In genomic region chr2:168669762-168670161, GRCm38 (mm10) we compare ENCODE assay signal across 13 mouse cellular contexts.
DNase-seq lines count a peak whose midpoint lies in the region; ATAC-seq lines count a peak whose summit lies in the region.
"Had no signal": no experiment of that assay in that cellular context is flagged by ENCODE, and none has a peak within 500 bp of the region (broad histone marks: within the 10 kb centered on the region; RNA-seq: fewer than 3 reads in every experiment).

No protein-coding gene starts in this region.

- H3K27ac ChIP-seq in kidney, embryonic 16.5 days (ENCODE audit: low read length) = no peak overlapping the region
- no peak overlapping the region for H3K27ac ChIP-seq in limb, embryonic 13.5 days

- H3K4me2 ChIP-seq in kidney, embryonic 16.5 days (replicated peaks; ENCODE audit: low read depth, low read length) = no peak overlapping the region
- 0 out of 2 replicates have a peak overlapping the region, but pooled peaks have one; percentile 11 for H3K4me2 ChIP-seq in limb, embryonic 13.5 days (replicated peaks)

- H3K9ac ChIP-seq in kidney, embryonic 16.5 days (replicated peaks; ENCODE audit: low read length) = no peak overlapping the region
- no peak overlapping the region for H3K9ac ChIP-seq in limb, embryonic 13.5 days

- H3K4me3 ChIP-seq in kidney, embryonic 16.5 days (ENCODE audit: low read length) = no peak overlapping the region
- H3K4me3 ChIP-seq in limb, embryonic 13.5 days = no peak overlapping the region

- H3K36me3 ChIP-seq in kidney, embryonic 16.5 days (ENCODE audit: insufficient read depth, low read length) = 0 out of 2 replicates have a peak, but pooled peaks cover 2% of the 10 kb centered on the region
- peaks cover 39% of the 10 kb centered on the region for H3K36me3 ChIP-seq in limb, embryonic 13.5 days

- peak; percentile 45 to 47 for DNase-seq in cerebellum, adult 18-20 months
- no peak for DNase-seq in cerebellum, postnatal 4 days (ENCODE audit: low spot score in 2 of 2)
- peak; percentile 46 for DNase-seq in kidney, adult 9 months
- DNase-seq in retina, embryonic 14.5 days (ENCODE audit: low spot score) = peak; percentile 43
- DNase-seq in retina, postnatal 1 day = no peak
- DNase-seq in heart, postnatal 4 days = no peak
- DNase-seq: gastrocnemius, postnatal 14 days; heart, postnatal 36 days; liver; right cerebral cortex, postnatal 4 days had no signal

- WGBS in kidney, embryonic 16.5 days = 52% methylated on average over 13 of the region's 13 CpGs
- 23% methylated on average over 13 of the region's 13 CpGs for WGBS in limb, embryonic 13.5 days

- H3K27me3 ChIP-seq in kidney, embryonic 16.5 days (ENCODE audit: insufficient read depth, low read length) = no peaks in the 10 kb centered on the region
- no peaks in the 10 kb centered on the region for H3K27me3 ChIP-seq in limb, embryonic 13.5 days
- H3K27me3 ChIP-seq: Patski had no signal

- H3K9me3 ChIP-seq in kidney, embryonic 16.5 days (ENCODE audit: low read length) = no peaks in the 10 kb centered on the region
- no peaks in the 10 kb centered on the region for H3K9me3 ChIP-seq in limb, embryonic 13.5 days

- H3K4me1 ChIP-seq in kidney, embryonic 16.5 days (ENCODE audit: insufficient read depth, low read length) = no peaks in the 10 kb centered on the region
- H3K4me1 ChIP-seq in limb, embryonic 13.5 days = peaks cover 4% of the 10 kb centered on the region; the same call in 1 of the 2 replicates

- no peak for ATAC-seq in kidney, embryonic 16.5 days (ENCODE audit: low FRiP score, low TSS enrichment)
- ATAC-seq in limb, embryonic 13.5 days (ENCODE audit: low FRiP score, low read depth) = no peak
- ATAC-seq: Patski had no signal

Comparison
In these comparisons a context has a peak if more than half of its experiments do, and no peak if none do; other contexts are left out.
1. DNase-seq: peak in cerebellum, adult 18-20 months (2 of 2), kidney, adult 9 months (single experiment) and retina, embryonic 14.5 days (single experiment); none in cerebellum, postnatal 4 days (0 of 2), retina, postnatal 1 day (single experiment) and heart, postnatal 4 days (single experiment).